Mouse (Mus musculus): Measurements from ENCODE around the gene Erich6. TPM values are rescaled to one million over a fixed set of nuclear protein-coding genes. Genes with fewer than 3 reads are reported as not detected.

Gene Erich6
- total RNA-seq (2023), result not detected in 2 replicates

GRCm38 (mm10) chr3:58636406-58637295, at the start of gene Erich6:
Erich6 (minus strand) TSS chr3:58637207.

GRCm38 (mm10) chr3:58576137-58577066, 60.6 kb downstream of the Erich6 start, which contains the start of gene Selenot:
Selenot (plus strand) TSS chr3:58576636.

Other genes starting within 250 kb of the Erich6 start
- 36.6 and 54.5 TPM in 2 replicates for gene Tsc22d2, start 222.5 kb downstream of the Erich6 start, total RNA-seq (2023)
- 29.0 and 32.7 TPM in 2 replicates for gene Eif2a, start 111.4 kb downstream of the Erich6 start, total RNA-seq (2023)
- gene Serp1, start 111.3 kb downstream of the Erich6 start, total RNA-seq (2023), result 101 and 109 TPM in 2 replicates
- 81.2 and 81.8 TPM in 2 replicates for gene Selenot, start 60.6 kb downstream of the Erich6 start, total RNA-seq (2023)
- gene Siah2, start 55.2 kb upstream of the Erich6 start, total RNA-seq (2023), result 19.2 and 22.1 TPM in 2 replicates
- gene Mindy4b-ps, start 185.1 kb upstream of the Erich6 start, total RNA-seq (2023), result not detected in 2 replicates
- gene Clrn1, start 248.1 kb upstream of the Erich6 start, total RNA-seq (2023), result not detected in 2 replicates

Measured in neutrophil, adult 65 days (primary cell).